Mouse (Mus musculus) forebrain, postnatal 0 days (tissue): Measurements from ENCODE around the gene Gm20422. TPM values are rescaled to one million over a fixed set of nuclear protein-coding genes. Genes with fewer than 3 reads are reported as not detected.
"Not testable (repeated sequence)": the region's sequence is repeated elsewhere in the genome, so short reads cannot be mapped to it uniquely, and the experiment has no call there.

Source experiments
- ATAC-seq: fragments of 200-750 bp; cut with Nextera tagmentation; 2 replicates; pipeline ENCODE4 v1.8.0; 2017; ENCODE audit warnings: mild to moderate bottlenecking, moderate library complexity
- DNase-seq: peaks from one replicate; pipeline ENCODE4 v3.0.0-alpha.2; 2015
- H3K27ac ChIP-seq: fragments of 300-500 bp; sonication (generic); 2 replicates; pipeline ENCODE4 v1.5.1; 2014; ENCODE audit warnings: low read depth, mild to moderate bottlenecking, antibody characterized with exemption, low read length, moderate library complexity, mixed read lengths
- H3K27me3 ChIP-seq: fragments of 300-500 bp; sonication (generic); 2 replicates; pipeline ENCODE4 v1.6.1; 2014; ENCODE audit warnings: mild to moderate bottlenecking, low read length, mixed read lengths; ENCODE audit not compliant: insufficient read depth
- H3K36me3 ChIP-seq: fragments of 300-500 bp; sonication (generic); 2 replicates; pipeline ENCODE4 v1.6.1; 2014; ENCODE audit warnings: mild to moderate bottlenecking, moderate library complexity; ENCODE audit not compliant: insufficient read depth
- H3K4me1 ChIP-seq: fragments of 300-500 bp; sonication (generic); 2 replicates; pipeline ENCODE4 v1.6.1; 2014; ENCODE audit warnings: antibody characterized with exemption; ENCODE audit not compliant: insufficient read depth
- H3K4me2 ChIP-seq: fragments of 300-500 bp; sonication (generic); 2 replicates; pipeline ENCODE4 v1.6.1; 2014; ENCODE audit warnings: low read depth, mild to moderate bottlenecking, moderate library complexity
- H3K4me3 ChIP-seq: fragments of 300-500 bp; sonication (generic); 2 replicates; pipeline ENCODE4 v1.5.1; 2014; ENCODE audit warnings: low read depth, low read length, mixed read lengths
- H3K9ac ChIP-seq: fragments of 300-500 bp; sonication (generic); 2 replicates; pipeline ENCODE4 v1.6.1; 2014; ENCODE audit warnings: mild to moderate bottlenecking
- H3K9me3 ChIP-seq: fragments of 300-500 bp; sonication (generic); 2 replicates; pipeline ENCODE4 v1.6.1; 2016; ENCODE audit warnings: low read length
- CTCF ChIP-seq: sonication (generic); IDR thresholded peaks from 2 replicates; pipeline ENCODE4 v1.5.1; 2016; ENCODE audit warnings: antibody characterized with exemption, control low read depth, low read depth
- WGBS: fragments of 180-500 bp; shearing (Covaris S2); extraction: QIAGEN DNeasy Blood & Tissue Kit; methylation state at CpG from one replicate; pipeline ENCODE4 v1.1.7; 2014; 5-methylcytosine and 5-hydroxymethylcytosine counted together
- polyA plus RNA-seq: library from polyadenylated mRNA; unstranded; fragments of >200 nt; fragmentation: Nextera tagmentation; extraction: Ambion mirVana; gene quantifications from 2 replicates; pipeline ENCODE4 v1.2.1, GENCODE M21; 2015
- total RNA-seq: library from RNA; depleted of rRNA; stranded (reverse); fragments of >200 nt; gene quantifications from 2 replicates; pipeline ENCODE4 v1.2.3, GENCODE M21; 2014; rRNA removed

Gm20422 gene
- total and polyA plus RNA-seq, 2 experiments from 2014 or later = 0.33 to 3.5 TPM

DNA sequence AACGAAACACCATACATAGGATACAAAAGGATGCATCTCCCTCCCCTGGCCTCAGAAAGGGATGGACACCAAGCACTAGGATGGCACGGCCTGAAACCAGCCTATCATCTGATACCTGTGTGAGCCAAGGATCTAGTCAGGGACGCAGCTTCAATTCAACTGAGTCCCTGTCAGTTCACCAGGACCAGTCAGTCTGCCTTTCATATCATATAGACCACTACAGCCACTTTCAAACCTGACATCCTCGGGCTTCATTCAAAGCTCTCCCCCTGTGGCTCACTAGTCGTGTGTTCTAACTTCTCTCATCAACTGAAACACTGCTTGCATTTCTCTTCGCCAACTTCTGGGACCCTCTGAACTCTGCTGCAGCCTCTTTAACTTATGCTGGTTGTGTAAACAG, 59.3 kb downstream of the Gm20422 start:
- Histone ChIP-seq H3K27ac (no peak overlapping the region), H3K4me1 (peaks cover 25% of the 10 kb centered on the region; the same call in 1 of the 2 replicates), H3K27me3 (no peaks in the 10 kb centered on the region), H3K36me3 (no peaks in the 10 kb centered on the region), H3K4me2 (peak overlapping the region; percentile 50), H3K4me3 (0 out of 2 replicates have a peak overlapping the region, but pooled peaks have one; percentile 100), H3K9me3 (no peaks in the 10 kb centered on the region), H3K9ac (peak overlapping the region; percentile 29)
- TF ChIP-seq CTCF = no peak
- no peak for DNase-seq
- WGBS = 73% methylated on average over 6 of the region's 6 CpGs
- no peak for ATAC-seq

DNA sequence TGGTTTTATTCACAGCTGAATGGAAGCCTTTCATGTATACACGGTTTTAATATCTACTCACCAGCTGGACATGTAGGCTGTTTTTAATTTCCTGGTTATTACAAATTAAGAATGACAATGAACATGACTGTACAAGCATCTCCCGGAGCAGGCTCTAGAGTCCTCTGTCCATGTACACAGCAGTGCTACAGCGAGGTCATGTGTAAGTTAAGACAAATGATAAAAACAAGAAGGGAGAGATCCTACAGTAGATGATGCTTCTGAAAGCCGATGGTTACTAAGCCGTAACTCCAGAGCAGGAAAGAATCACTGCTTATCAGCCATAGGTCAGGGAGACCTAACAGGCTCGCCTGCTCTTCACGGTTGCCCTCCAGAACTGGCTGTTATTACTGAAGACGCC, 61.2 kb downstream of the Gm20422 start:
- no peak overlapping the region for H3K9ac ChIP-seq
- no peak overlapping the region for H3K4me3 ChIP-seq
- H3K36me3 ChIP-seq = peaks cover 17% of the 10 kb centered on the region
- DNase-seq (no peak), ATAC-seq (no peak)
- H3K9me3 ChIP-seq = no peaks in the 10 kb centered on the region
- no peaks in the 10 kb centered on the region for H3K27me3 ChIP-seq
- peaks cover 25% of the 10 kb centered on the region; the same call in 1 of the 2 replicates for H3K4me1 ChIP-seq
- no peak overlapping the region for H3K4me2 ChIP-seq
- TF ChIP-seq CTCF = no peak
- WGBS = 93% methylated on average over 8 of the region's 8 CpGs
- no peak overlapping the region for H3K27ac ChIP-seq

DNA sequence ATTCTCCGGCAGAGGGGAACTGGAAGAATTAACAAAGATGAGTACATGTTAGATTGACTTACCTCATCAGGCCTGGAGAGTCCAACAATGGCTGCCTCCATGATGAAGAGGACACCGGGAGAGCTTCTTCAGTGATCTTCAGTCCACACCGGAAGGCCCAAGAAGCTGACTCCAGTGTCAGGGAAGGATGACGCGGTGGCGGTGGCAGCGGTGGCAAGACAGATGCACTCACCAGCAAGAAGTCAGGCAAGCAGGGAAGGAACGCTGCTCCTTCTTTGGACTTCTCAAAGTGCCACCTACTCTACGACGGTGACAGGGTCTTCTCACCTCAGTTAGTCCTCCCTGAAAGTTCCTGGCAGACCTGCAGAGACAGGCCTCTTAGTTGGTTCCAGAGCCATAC, 64.1 kb downstream of the Gm20422 start, which contains the start of gene Zfp869:
Zfp869 (minus strand) TSS at position 101 of the 400 bp plus-strand sequence.
- H3K9me3 ChIP-seq, H3K27me3 ChIP-seq, H3K27ac ChIP-seq, H3K4me3 ChIP-seq, H3K4me2 ChIP-seq, ATAC-seq, H3K9ac ChIP-seq, DNase-seq: not testable (repeated sequence)
- over 99% methylated on average over 7 of the region's 10 CpGs for WGBS
- H3K4me1 ChIP-seq = peaks cover 19% of the 10 kb centered on the region; the same call in 1 of the 2 replicates
- peaks cover 45% of the 10 kb centered on the region for H3K36me3 ChIP-seq

DNA sequence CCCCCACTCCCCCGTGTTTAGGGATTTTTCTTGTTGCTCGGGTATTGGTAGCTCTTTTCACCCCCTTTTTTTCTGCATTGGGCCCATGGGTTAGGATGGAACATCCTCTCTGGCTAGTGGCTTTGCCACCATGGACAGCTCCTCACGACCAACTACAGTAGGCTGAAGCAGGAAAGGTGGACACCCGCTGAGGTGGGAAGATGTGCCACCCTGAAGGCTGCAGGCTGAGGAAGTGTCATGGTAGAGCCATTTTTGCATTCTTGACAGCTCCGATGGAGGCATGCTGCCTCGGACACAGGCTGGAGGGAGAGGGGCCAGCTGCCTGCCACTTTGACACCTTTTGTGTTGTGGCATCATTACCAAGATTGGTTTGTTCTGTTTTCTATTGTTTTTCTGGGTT, 72.9 kb downstream of the Gm20422 start:
- Histone ChIP-seq H3K36me3 (peaks cover 37% of the 10 kb centered on the region), H3K4me3 (no peak overlapping the region), H3K4me1 (no peaks in the 10 kb centered on the region), H3K27me3 (no peaks in the 10 kb centered on the region), H3K9ac (no peak overlapping the region), H3K27ac (no peak overlapping the region), H3K4me2 (no peak overlapping the region), H3K9me3 (no peaks in the 10 kb centered on the region)
- DNase-seq (no peak), ATAC-seq (no peak)
- TF ChIP-seq CTCF = no peak
- 78% methylated on average over 6 of the region's 6 CpGs for WGBS

Other genes with a start within 250 kb of the Gm20422 start
- gene Zfp868, start 149.3 kb downstream of the Gm20422 start, total RNA-seq = 26.9 and 38.0 TPM in 2 replicates
- 21.4 and 23.9 TPM in 2 replicates for gene Zfp868, start 149.3 kb downstream of the Gm20422 start, polyA plus RNA-seq
- gene Zfp964, start 120.4 kb downstream of the Gm20422 start, total RNA-seq = 4.9 and 5.1 TPM in 2 replicates
- gene Zfp964, start 120.4 kb downstream of the Gm20422 start, polyA plus RNA-seq = 0.64 and 0.92 TPM in 2 replicates
- 24.5 and 34.1 TPM in 2 replicates for gene Zfp869, start 64.2 kb downstream of the Gm20422 start, total RNA-seq
- gene Zfp869, start 64.2 kb downstream of the Gm20422 start, polyA plus RNA-seq = 18.8 and 19.2 TPM in 2 replicates
- gene Zfp963, start 24.9 kb downstream of the Gm20422 start, total RNA-seq = 5.0 TPM in 2 replicates
- 3.7 and 4.5 TPM in 2 replicates for gene Zfp963, start 24.9 kb downstream of the Gm20422 start, polyA plus RNA-seq
- gene Atp13a1, start 16.3 kb upstream of the Gm20422 start, total RNA-seq = 61.0 and 74.4 TPM in 2 replicates
- 37.3 and 39.6 TPM in 2 replicates for gene Atp13a1, start 16.3 kb upstream of the Gm20422 start, polyA plus RNA-seq
- 47.5 and 59.2 TPM in 2 replicates for gene Zfp866, start 16.3 kb upstream of the Gm20422 start, total RNA-seq
- 10.7 and 16.6 TPM in 2 replicates for gene Zfp866, start 16.3 kb upstream of the Gm20422 start, polyA plus RNA-seq
- gene Gmip, start 33.8 kb upstream of the Gm20422 start, total RNA-seq = 47.4 and 47.6 TPM in 2 replicates
- gene Gmip, start 33.8 kb upstream of the Gm20422 start, polyA plus RNA-seq = 33.2 and 35.0 TPM in 2 replicates
- gene Lpar2, start 47.5 kb upstream of the Gm20422 start, total RNA-seq = 5.6 and 6.1 TPM in 2 replicates
- 0.38 and 0.45 TPM in 2 replicates for gene Lpar2, start 47.5 kb upstream of the Gm20422 start, polyA plus RNA-seq
- 23.3 and 38.8 TPM in 2 replicates for gene Pbx4, start 57.6 kb upstream of the Gm20422 start, total RNA-seq
- 90.8 and 92.8 TPM in 2 replicates for gene Pbx4, start 57.6 kb upstream of the Gm20422 start, polyA plus RNA-seq
- 13.5 and 13.8 TPM in 2 replicates for gene Cilp2, start 112.8 kb upstream of the Gm20422 start, total RNA-seq
- 9.5 and 10.1 TPM in 2 replicates for gene Cilp2, start 112.8 kb upstream of the Gm20422 start, polyA plus RNA-seq
- gene Tssk6, start 127.3 kb upstream of the Gm20422 start, total RNA-seq = 0.95 TPM in 1 of 2 replicates, not detected in the other
- gene Tssk6, start 127.3 kb upstream of the Gm20422 start, polyA plus RNA-seq = 2.9 and 4.1 TPM in 2 replicates
- gene Ndufa13, start 127.7 kb upstream of the Gm20422 start, total RNA-seq = 90.7 and 130 TPM in 2 replicates
- gene Ndufa13, start 127.7 kb upstream of the Gm20422 start, polyA plus RNA-seq = 209 and 263 TPM in 2 replicates
- 8.9 and 15.0 TPM in 2 replicates for gene Yjefn3, start 127.8 kb upstream of the Gm20422 start, total RNA-seq
- 15.3 and 16.5 TPM in 2 replicates for gene Yjefn3, start 127.8 kb upstream of the Gm20422 start, polyA plus RNA-seq
- 22.9 and 27.8 TPM in 2 replicates for gene Gatad2a, start 221.5 kb upstream of the Gm20422 start, total RNA-seq
- gene Gatad2a, start 221.5 kb upstream of the Gm20422 start, polyA plus RNA-seq = 21.7 and 24.9 TPM in 2 replicates